Mouse (Mus musculus): Measurements from ENCODE around the gene Atg4d.
A peak's percentile ranks its signal among the peaks of the same experiment; 100 is the strongest.
"Not testable (repeated sequence)": the region's sequence is repeated elsewhere in the genome, so short reads cannot be mapped to it uniquely, and the experiment has no call there.

Atg4d gene

GRCm38 (mm10) chr9:21265000-21265561 lies at the start of gene Atg4d:
Gene Atg4d, plus strand, starts transcription at chr9:21265293.
- TF ChIP-seq POU5F1 (IDR thresholded peaks at IDR 0.05; ENCODE audit: borderline replicate concordance, low read length) (no peak), NANOG (IDR thresholded peaks at IDR 0.05; ENCODE audit: borderline replicate concordance, low read length) (no peak), CTCF (conservative IDR thresholded peaks at IDR 0.05; ENCODE audit: low read length) (no peak)
- peak within 1 kb of the TSS; percentile 100 for H3K4me3 ChIP-seq (replicated peaks; ENCODE audit: low read length)
- no peaks in the 10 kb centered on the region for H3K9me3 ChIP-seq (ENCODE audit: low read length)
- no peaks in the 10 kb centered on the region for H3K27me3 ChIP-seq (ENCODE audit: insufficient read depth, low read length)
- peaks cover 41% of the 10 kb centered on the region for H3K36me3 ChIP-seq (ENCODE audit: insufficient read depth, low read length)
- peaks cover 60% of the 10 kb centered on the region for H3K4me1 ChIP-seq (replicated peaks; ENCODE audit: low read depth, low read length)

- no peaks in the 10 kb centered on the region for H3K9me3 ChIP-seq (ENCODE audit: low read length)
- peaks cover 5% of the 10 kb centered on the region; the same call in 1 of the 2 replicates for H3K36me3 ChIP-seq (ENCODE audit: insufficient read depth, low read length)
- 0 out of 2 replicates have a peak overlapping the region, but pooled peaks have one; percentile 20 for H3K4me3 ChIP-seq (replicated peaks; ENCODE audit: low read length)
- no peak for TF ChIP-seq POU5F1 (IDR thresholded peaks at IDR 0.05; ENCODE audit: borderline replicate concordance, low read length)
- TF ChIP-seq CTCF (conservative IDR thresholded peaks at IDR 0.05; ENCODE audit: low read length), result no peak
- no peak for TF ChIP-seq NANOG (IDR thresholded peaks at IDR 0.05; ENCODE audit: borderline replicate concordance, low read length)
- H3K4me1 ChIP-seq (replicated peaks; ENCODE audit: low read depth, low read length), result peaks cover 42% of the 10 kb centered on the region
- peaks cover 4% of the 10 kb centered on the region; the same call in 1 of the 2 replicates for H3K27me3 ChIP-seq (ENCODE audit: insufficient read depth, low read length)
These were observed 48.8 kb upstream of the Atg4d start for GRCm38 (mm10) chr9:21216050-21216841.

GRCm38 (mm10) chr9:21219820-21220219 lies 45.3 kb upstream of the Atg4d start:
- Histone ChIP-seq H3K36me3 (ENCODE audit: insufficient read depth, low read length) (no peaks in the 10 kb centered on the region), H3K4me3 (replicated peaks; ENCODE audit: low read length) (no peak overlapping the region), H3K9me3 (ENCODE audit: low read length) (no peaks in the 10 kb centered on the region), H3K4me1 (replicated peaks; ENCODE audit: low read depth, low read length) (peaks cover 59% of the 10 kb centered on the region), H3K27me3 (ENCODE audit: insufficient read depth, low read length) (peaks cover 4% of the 10 kb centered on the region; the same call in 1 of the 2 replicates)
- TF ChIP-seq CTCF (conservative IDR thresholded peaks at IDR 0.05; ENCODE audit: low read length), result peak; percentile 27; the same call in 1 of the 2 replicates
- TF ChIP-seq POU5F1 (IDR thresholded peaks at IDR 0.05; ENCODE audit: borderline replicate concordance, low read length), result no peak

- no peak for TF ChIP-seq POU5F1 (IDR thresholded peaks at IDR 0.05; ENCODE audit: borderline replicate concordance, low read length)
- peak; percentile 93 for TF ChIP-seq CTCF (conservative IDR thresholded peaks at IDR 0.05; ENCODE audit: low read length)
- Histone ChIP-seq H3K9me3 (ENCODE audit: low read length) (no peaks in the 10 kb centered on the region), H3K4me1 (replicated peaks; ENCODE audit: low read depth, low read length) (peaks cover 63% of the 10 kb centered on the region), H3K4me3 (replicated peaks; ENCODE audit: low read length) (peak overlapping the region; percentile 59), H3K36me3 (ENCODE audit: insufficient read depth, low read length) (no peaks in the 10 kb centered on the region), H3K27me3 (ENCODE audit: insufficient read depth, low read length) (peaks cover 4% of the 10 kb centered on the region; the same call in 1 of the 2 replicates)
These were observed 44.4 kb upstream of the Atg4d start for GRCm38 (mm10) chr9:21220490-21221382.

- peaks cover 4% of the 10 kb centered on the region; the same call in 1 of the 2 replicates for H3K27me3 ChIP-seq (ENCODE audit: insufficient read depth, low read length)
- no peaks in the 10 kb centered on the region for H3K9me3 ChIP-seq (ENCODE audit: low read length)
- H3K4me3 ChIP-seq (replicated peaks; ENCODE audit: low read length), result peak overlapping the region; percentile 59
- peaks cover 62% of the 10 kb centered on the region for H3K4me1 ChIP-seq (replicated peaks; ENCODE audit: low read depth, low read length)
- H3K36me3 ChIP-seq (ENCODE audit: insufficient read depth, low read length), result 0 out of 2 replicates have a peak, but pooled peaks cover under 1% of the 10 kb centered on the region
- TF ChIP-seq POU5F1 (IDR thresholded peaks at IDR 0.05; ENCODE audit: borderline replicate concordance, low read length), result no peak
- peak; percentile 74 for TF ChIP-seq CTCF (conservative IDR thresholded peaks at IDR 0.05; ENCODE audit: low read length)
- peak; percentile 13; the same call in 1 of the 2 replicates for TF ChIP-seq NANOG (IDR thresholded peaks at IDR 0.05; ENCODE audit: borderline replicate concordance, low read length)
These were observed 43.6 kb upstream of the Atg4d start for GRCm38 (mm10) chr9:21221383-21221929.

- Histone ChIP-seq H3K4me1 (replicated peaks; ENCODE audit: low read depth, low read length) (peaks cover 76% of the 10 kb centered on the region), H3K4me3 (replicated peaks; ENCODE audit: low read length) (peak overlapping the region; percentile 76)
- not testable (repeated sequence) for H3K27me3 ChIP-seq (ENCODE audit: insufficient read depth, low read length); H3K9me3 ChIP-seq (ENCODE audit: low read length); H3K36me3 ChIP-seq (ENCODE audit: insufficient read depth, low read length)
These were observed 41.6 kb upstream of the Atg4d start for GRCm38 (mm10) chr9:21223490-21223889.

GRCm38 (mm10) chr9:21223906-21224305 lies 41.2 kb upstream of the Atg4d start:
- H3K9me3 ChIP-seq (ENCODE audit: low read length), result no peaks in the 10 kb centered on the region
- TF ChIP-seq POU5F1 (IDR thresholded peaks at IDR 0.05; ENCODE audit: borderline replicate concordance, low read length) (no peak), CTCF (conservative IDR thresholded peaks at IDR 0.05; ENCODE audit: low read length) (no peak), NANOG (IDR thresholded peaks at IDR 0.05; ENCODE audit: borderline replicate concordance, low read length) (no peak)
- peak overlapping the region; percentile 76 for H3K4me3 ChIP-seq (replicated peaks; ENCODE audit: low read length)
- H3K4me1 ChIP-seq (replicated peaks; ENCODE audit: low read depth, low read length), result peaks cover 76% of the 10 kb centered on the region
- H3K27me3 ChIP-seq (ENCODE audit: insufficient read depth, low read length), result no peaks in the 10 kb centered on the region
- peaks cover 12% of the 10 kb centered on the region for H3K36me3 ChIP-seq (ENCODE audit: insufficient read depth, low read length)

Data from E14TG2a.4 (cell line).